Mouse (Mus musculus): Measurements from ENCODE around the gene Kat7. TPM values are rescaled to one million over a fixed set of nuclear protein-coding genes. Genes with fewer than 3 reads are reported as not detected.

The Kat7 gene
- total RNA-seq, 4 experiments from 2014 or later = 19.8 to 28.9 (median 24.2) TPM

GRCm38 (mm10) chr11:95282331-95282730 lies 27.7 kb downstream of the Kat7 start:
- DNase-seq (ENCODE audit: low spot score in 2 of 2) = no peak

GRCm38 (mm10) chr11:95279061-95279659 lies 30.9 kb downstream of the Kat7 start:
- DNase-seq (ENCODE audit: low spot score in 2 of 2) = no peak

GRCm38 (mm10) chr11:95276056-95276455 lies 34.0 kb downstream of the Kat7 start:
- no peak for DNase-seq (ENCODE audit: low spot score in 2 of 2)

- DNase-seq (ENCODE audit: low spot score in 2 of 2) = no peak
Measured at GRCm38 (mm10) chr11:95274613-95275012, 35.4 kb downstream of the Kat7 start.

GRCm38 (mm10) chr11:95273661-95274060 lies 36.4 kb downstream of the Kat7 start:
- no peak for DNase-seq (ENCODE audit: low spot score in 2 of 2)

GRCm38 (mm10) chr11:95266540-95267245 lies 43.4 kb downstream of the Kat7 start:
- DNase-seq (ENCODE audit: low spot score in 2 of 2) = no peak

- no peak for DNase-seq (ENCODE audit: low spot score in 2 of 2)
Measured at GRCm38 (mm10) chr11:95264455-95265013, 45.5 kb downstream of the Kat7 start.

- no peak for DNase-seq (ENCODE audit: low spot score in 2 of 2)
Measured at GRCm38 (mm10) chr11:95263816-95264454, 46.1 kb downstream of the Kat7 start.

GRCm38 (mm10) chr11:95261178-95261751 lies 48.8 kb downstream of the Kat7 start, which contains the start of gene Tac4:
Gene Tac4, plus strand, starts transcription at chr11:95261529.
- DNase-seq (ENCODE audit: low spot score in 2 of 2) = no peak

GRCm38 (mm10) chr11:95259088-95259849 lies 50.8 kb downstream of the Kat7 start:
- peak; percentile 82 to 85 for DNase-seq (ENCODE audit: low spot score in 2 of 2)

GRCm38 (mm10) chr11:95258490-95258889 lies 51.6 kb downstream of the Kat7 start:
- peak; percentile 72 to 74 for DNase-seq (ENCODE audit: low spot score in 2 of 2)

GRCm38 (mm10) chr11:95257930-95258329 lies 52.1 kb downstream of the Kat7 start:
- DNase-seq (ENCODE audit: low spot score in 2 of 2) = no peak

GRCm38 (mm10) chr11:95255747-95256146 lies 54.3 kb downstream of the Kat7 start:
- DNase-seq (ENCODE audit: low spot score in 2 of 2) = no peak

- DNase-seq (ENCODE audit: low spot score in 2 of 2) = no peak
Measured at GRCm38 (mm10) chr11:95254165-95254564, 55.9 kb downstream of the Kat7 start.

GRCm38 (mm10) chr11:95252104-95252503 lies 57.9 kb downstream of the Kat7 start:
- no peak for DNase-seq (ENCODE audit: low spot score in 2 of 2)

- DNase-seq (ENCODE audit: low spot score in 2 of 2) = peak; percentile 44 to 50
Measured at GRCm38 (mm10) chr11:95251295-95251694, 58.8 kb downstream of the Kat7 start.

- no peak for DNase-seq (ENCODE audit: low spot score in 2 of 2)
Measured at GRCm38 (mm10) chr11:95250110-95250509, 59.9 kb downstream of the Kat7 start.

- no peak for DNase-seq (ENCODE audit: low spot score in 2 of 2)
Measured at GRCm38 (mm10) chr11:95247065-95247464, 63.0 kb downstream of the Kat7 start.

- no peak for DNase-seq (ENCODE audit: low spot score in 2 of 2)
Measured at GRCm38 (mm10) chr11:95245456-95245855, 64.6 kb downstream of the Kat7 start.

- no peak for DNase-seq (ENCODE audit: low spot score in 2 of 2)
Measured at GRCm38 (mm10) chr11:95242653-95243052, 67.4 kb downstream of the Kat7 start.

- DNase-seq (ENCODE audit: low spot score in 2 of 2) = no peak
Measured at GRCm38 (mm10) chr11:95238477-95238876, 71.6 kb downstream of the Kat7 start.

All from gastrocnemius, adult 8-10 months (tissue).